9 mouse cellular contexts compared by ENCODE assay signal in genomic region chr16:32278396-32278795, GRCm38 (mm10). TPM values are rescaled to one million over a fixed set of nuclear protein-coding genes. Genes with fewer than 3 reads are reported as not detected.
DNase-seq lines count a peak whose midpoint lies in the region; ATAC-seq and TF ChIP-seq lines count a peak whose summit lies in the region.
"Had no signal": no experiment of that assay in that cellular context is flagged by ENCODE, and none has a peak within 500 bp of the region (broad histone marks: within the 10 kb centered on the region; RNA-seq: fewer than 3 reads in every experiment).

No protein-coding gene starts in this region.

- H3K27ac ChIP-seq in left cerebral cortex, adult 2 months = peak overlapping the region; percentile 97
- H3K27ac ChIP-seq in intestine, embryonic 15.5 days = peak overlapping the region; percentile 98
- H3K27ac ChIP-seq in neural tube, embryonic 14.5 days (ENCODE audit: low read depth, low read length) = no peak overlapping the region

- no peak for DNase-seq in left cerebral cortex, adult 2 months (ENCODE audit: extremely low spot score in 1 of 2, low spot score in 2 of 2)
- DNase-seq in left cerebral cortex, postnatal 4 days = no peak
- DNase-seq in c-Kit-negative CD71-positive TER-119-positive erythroid progenitor cells, embryonic 14.5 days (ENCODE audit: low read depth, low spot score) = peak; percentile 16
- DNase-seq in urinary bladder, postnatal 36 days (ENCODE audit: low spot score in 2 of 2) = no peak
- no peak for DNase-seq in urinary bladder, adult 18-20 months (ENCODE audit: low spot score in 2 of 2)
- no peak for DNase-seq in cerebellum, postnatal 14 days

- H3K9me3 ChIP-seq in intestine, embryonic 15.5 days = no peaks in the 10 kb centered on the region
- no peaks in the 10 kb centered on the region for H3K9me3 ChIP-seq in neural tube, embryonic 14.5 days (ENCODE audit: control insufficient read depth, low read length)

- TF ChIP-seq CTCF in left cerebral cortex, adult 2 months (IDR thresholded peaks at IDR 0.05) = no peak

- intact Hi-C loops in left cerebral cortex, adult 2 months (cut with DNase I) = loop anchor here (5.0 kb wide), 2 partner anchors 54 to 166 kb away; partner anchors contain the start of gene Ubxn7
- intact Hi-C loops in left cerebral cortex, postnatal 4 days (cut with DNase I) = no loop called here

- ATAC-seq in intestine, embryonic 15.5 days = no peak
- no peak for ATAC-seq in neural tube, embryonic 14.5 days (ENCODE audit: low read depth)

- WGBS in intestine, embryonic 15.5 days = 39% methylated on average over 7 of the region's 7 CpGs
- 56% methylated on average over 7 of the region's 7 CpGs for WGBS in neural tube, embryonic 14.5 days

- H3K9ac ChIP-seq in intestine, embryonic 15.5 days = peak overlapping the region; percentile 92
- H3K9ac ChIP-seq in neural tube, embryonic 14.5 days (replicated peaks; ENCODE audit: low read depth, low read length) = peak overlapping the region; percentile 84

- no peaks in the 10 kb centered on the region for H3K27me3 ChIP-seq in intestine, embryonic 15.5 days (replicated peaks)
- H3K27me3 ChIP-seq in neural tube, embryonic 14.5 days (ENCODE audit: control insufficient read depth, insufficient read depth, low read length) = no peaks in the 10 kb centered on the region

- H3K4me3 ChIP-seq in left cerebral cortex, adult 2 months = peak overlapping the region; percentile 92
- H3K4me3 ChIP-seq in intestine, embryonic 15.5 days (replicated peaks) = peak overlapping the region; percentile 68
- H3K4me3 ChIP-seq in neural tube, embryonic 14.5 days (ENCODE audit: low read depth, low read length) = peak overlapping the region; percentile 92

- H3K4me1 ChIP-seq in intestine, embryonic 15.5 days (replicated peaks) = 0 out of 2 replicates have a peak, but pooled peaks cover 6% of the 10 kb centered on the region
- peaks cover 14% of the 10 kb centered on the region for H3K4me1 ChIP-seq in neural tube, embryonic 14.5 days (ENCODE audit: control insufficient read depth, insufficient read depth, low read length)

- peak overlapping the region; percentile 57 for H3K4me2 ChIP-seq in intestine, embryonic 15.5 days (replicated peaks)
- H3K4me2 ChIP-seq in neural tube, embryonic 14.5 days (ENCODE audit: low read depth, low read length) = peak overlapping the region; percentile 52

- 0 out of 2 replicates have a peak, but pooled peaks cover 6% of the 10 kb centered on the region for H3K36me3 ChIP-seq in intestine, embryonic 15.5 days
- H3K36me3 ChIP-seq in neural tube, embryonic 14.5 days (ENCODE audit: control insufficient read depth, insufficient read depth, low read length) = no peaks in the 10 kb centered on the region; the same call in 1 of the 2 replicates

RNA-seq across cellular contexts. Expression of gene Rnf168, which starts 1.1 kb away (rescaled TPM):
- 10 to 100 TPM; 25.3 to 27.8 TPM for total RNA-seq in left cerebral cortex, adult 2 months (2021)
- total RNA-seq in left cerebral cortex, postnatal 4 days (2021) = 10 to 100 TPM; 34.4 to 34.6 TPM
- 28.0 and 29.0 TPM in 2 replicates for polyA plus RNA-seq in intestine, embryonic 15.5 days (2015; fragmentation: Nextera tagmentation; extraction: Ambion mirVana)
- polyA plus RNA-seq in neural tube, embryonic 14.5 days (2014; fragmentation: Nextera tagmentation; extraction: Ambion mirVana) = 21.5 and 23.2 TPM in 2 replicates

RNA-seq across cellular contexts. Expression of gene Smco1, which starts 7.1 kb away (rescaled TPM):
- under 1 TPM in 1 of 2 experiments, not detected in 1; 0.40 TPM for total RNA-seq in left cerebral cortex, adult 2 months (2021)
- total RNA-seq in left cerebral cortex, postnatal 4 days (2021) = not detected
- not detected in 2 replicates for polyA plus RNA-seq in intestine, embryonic 15.5 days (2015; fragmentation: Nextera tagmentation; extraction: Ambion mirVana)
- 0.15 TPM in 1 of 2 replicates, not detected in the other for polyA plus RNA-seq in neural tube, embryonic 14.5 days (2014; fragmentation: Nextera tagmentation; extraction: Ambion mirVana)
- total RNA-seq: common myeloid progenitor, adult 5-6 weeks had no signal

RNA-seq across cellular contexts. Expression of gene Wdr53, which starts 31.4 kb away (rescaled TPM):
- 10 to 100 TPM in 1 of 2 experiments, 1 to 10 TPM in 1; 9.3 to 12.0 TPM for total RNA-seq in left cerebral cortex, adult 2 months (2021)
- 10 to 100 TPM; 10.2 to 10.3 TPM for total RNA-seq in left cerebral cortex, postnatal 4 days (2021)
- polyA plus RNA-seq in intestine, embryonic 15.5 days (2015; fragmentation: Nextera tagmentation; extraction: Ambion mirVana) = 17.5 and 21.0 TPM in 2 replicates
- 12.8 and 17.6 TPM in 2 replicates for polyA plus RNA-seq in neural tube, embryonic 14.5 days (2014; fragmentation: Nextera tagmentation; extraction: Ambion mirVana)

RNA-seq across cellular contexts. Expression of gene Fbxo45, which starts 31.4 kb away (rescaled TPM):
- total RNA-seq in left cerebral cortex, adult 2 months (2021) = 10 to 100 TPM; 46.6 to 50.7 TPM
- total RNA-seq in left cerebral cortex, postnatal 4 days (2021) = 10 to 100 TPM; 45.5 to 46.7 TPM
- 11.4 and 11.5 TPM in 2 replicates for polyA plus RNA-seq in intestine, embryonic 15.5 days (2015; fragmentation: Nextera tagmentation; extraction: Ambion mirVana)
- polyA plus RNA-seq in neural tube, embryonic 14.5 days (2014; fragmentation: Nextera tagmentation; extraction: Ambion mirVana) = 13.9 and 17.9 TPM in 2 replicates

RNA-seq across cellular contexts. Expression of gene Ubxn7, which starts 53.7 kb away (rescaled TPM):
- 10 to 100 TPM; 51.0 to 53.3 TPM for total RNA-seq in left cerebral cortex, adult 2 months (2021)
- 10 to 100 TPM; 73.2 to 77.9 TPM for total RNA-seq in left cerebral cortex, postnatal 4 days (2021)
- polyA plus RNA-seq in intestine, embryonic 15.5 days (2015; fragmentation: Nextera tagmentation; extraction: Ambion mirVana) = 16.2 and 19.8 TPM in 2 replicates
- 24.3 and 31.2 TPM in 2 replicates for polyA plus RNA-seq in neural tube, embryonic 14.5 days (2014; fragmentation: Nextera tagmentation; extraction: Ambion mirVana)
